Mouse (Mus musculus) stomach, postnatal 0 days (tissue): Measurements from ENCODE around the gene Fbln1. TPM values are rescaled to one million over a fixed set of nuclear protein-coding genes. Genes with fewer than 3 reads are reported as not detected.

Experiments used
- ATAC-seq: fragments of 200-750 bp; cut with Nextera tagmentation; 2 replicates; pipeline ENCODE4 v1.8.0; 2017; ENCODE audit not compliant: low FRiP score, low TSS enrichment
- DNase-seq: peaks from one replicate; pipeline ENCODE4 v3.0.0-alpha.2; 2016; ENCODE audit warnings: low spot score
- H3K27ac ChIP-seq: fragments of 300-500 bp; sonication (generic); replicated peaks from 2 replicates; pipeline ENCODE4 v1.5.1; 2014; ENCODE audit warnings: mild to moderate bottlenecking, control low read depth
- H3K27me3 ChIP-seq: fragments of 300-500 bp; sonication (generic); 2 replicates; pipeline ENCODE4 v1.6.1; 2014; ENCODE audit warnings: low read length; ENCODE audit not compliant: control insufficient read depth, insufficient read depth
- H3K36me3 ChIP-seq: fragments of 300-500 bp; sonication (generic); 2 replicates; pipeline ENCODE4 v1.6.1; 2014; ENCODE audit warnings: low read length, mixed read lengths; ENCODE audit not compliant: control insufficient read depth, insufficient read depth
- H3K4me1 ChIP-seq: fragments of 300-500 bp; sonication (generic); replicated peaks from 2 replicates; pipeline ENCODE4 v1.6.1; 2014; ENCODE audit warnings: antibody characterized with exemption; ENCODE audit not compliant: control insufficient read depth, insufficient read depth
- H3K4me2 ChIP-seq: fragments of 300-500 bp; sonication (generic); replicated peaks from 2 replicates; pipeline ENCODE4 v1.6.1; 2014; ENCODE audit warnings: low read depth, mild to moderate bottlenecking, control low read depth, moderate library complexity
- H3K4me3 ChIP-seq: fragments of 300-500 bp; sonication (generic); 2 replicates; pipeline ENCODE4 v1.5.1; 2014; ENCODE audit warnings: low read depth, low read length, control low read depth
- H3K9ac ChIP-seq: fragments of 300-500 bp; sonication (generic); 2 replicates; pipeline ENCODE4 v1.6.1; 2014; ENCODE audit warnings: mild to moderate bottlenecking, low read length, control low read depth, mixed read lengths
- H3K9me3 ChIP-seq: fragments of 300-500 bp; sonication (generic); 2 replicates; pipeline ENCODE4 v1.6.1; 2016; ENCODE audit warnings: low read length; ENCODE audit not compliant: control insufficient read depth
- CTCF ChIP-seq: IDR thresholded peaks from 2 replicates; pipeline ENCODE4 v1.5.1; 2016; ENCODE audit warnings: antibody characterized with exemption, low read depth, mild to moderate bottlenecking, moderate library complexity
- EP300 ChIP-seq: optimal IDR thresholded peaks from 2 replicates; pipeline ENCODE3; 2016; ENCODE audit warnings: antibody characterized with exemption
- WGBS: fragments of 180-500 bp; shearing (Covaris S2); extraction: QIAGEN DNeasy Blood & Tissue Kit; methylation state at CpG from one replicate; pipeline ENCODE4 v1.1.7; 2014; 5-methylcytosine and 5-hydroxymethylcytosine counted together
- polyA plus RNA-seq: library from polyadenylated mRNA; unstranded; fragments of >200 nt; fragmentation: Nextera tagmentation; extraction: Ambion mirVana; gene quantifications from 2 replicates; pipeline ENCODE4 v1.2.1, GENCODE M21; 2015

Fbln1 gene
- polyA plus RNA-seq, 1 experiment from 2014 or later = 112 TPM

GRCm38 (mm10) chr15:85244414-85245161, 38.8 kb downstream of the Fbln1 start:
- peaks cover 7% of the 10 kb centered on the region; the same call in 1 of the 2 replicates for H3K36me3 ChIP-seq
- TF ChIP-seq CTCF (no peak), EP300 (no peak)
- H3K27ac ChIP-seq = no peak overlapping the region
- H3K4me2 ChIP-seq = no peak overlapping the region
- WGBS = 88% methylated on average over 13 of the region's 13 CpGs
- H3K27me3 ChIP-seq = no peaks in the 10 kb centered on the region
- H3K9me3 ChIP-seq = no peaks in the 10 kb centered on the region
- DNase-seq (no peak), ATAC-seq (no peak)
- no peak overlapping the region for H3K9ac ChIP-seq
- no peaks in the 10 kb centered on the region for H3K4me1 ChIP-seq
- no peak overlapping the region for H3K4me3 ChIP-seq

- WGBS = 81% methylated on average over 5 of the region's 5 CpGs
- H3K27me3 ChIP-seq = no peaks in the 10 kb centered on the region
These were observed 39.7 kb downstream of the Fbln1 start for GRCm38 (mm10) chr15:85245241-85246010.

GRCm38 (mm10) chr15:85246016-85246415, 40.3 kb downstream of the Fbln1 start:
- Histone ChIP-seq H3K27me3 (no peaks in the 10 kb centered on the region), H3K4me3 (no peak overlapping the region), H3K9me3 (no peaks in the 10 kb centered on the region), H3K9ac (no peak overlapping the region), H3K27ac (no peak overlapping the region), H3K36me3 (peaks cover 7% of the 10 kb centered on the region; the same call in 1 of the 2 replicates), H3K4me2 (no peak overlapping the region), H3K4me1 (no peaks in the 10 kb centered on the region)
- DNase-seq = no peak
- no peak for ATAC-seq
- 93% methylated on average over 5 of the region's 5 CpGs for WGBS
- no peak for TF ChIP-seq EP300
- TF ChIP-seq CTCF = no peak

More at GRCm38 (mm10) chr15:85245241-85246010, 39.7 kb downstream of the Fbln1 start:
- no peaks in the 10 kb centered on the region for H3K9me3 ChIP-seq
- H3K4me1 ChIP-seq = no peaks in the 10 kb centered on the region
- H3K27ac ChIP-seq = no peak overlapping the region
- H3K4me3 ChIP-seq = no peak overlapping the region
- TF ChIP-seq CTCF = no peak
- no peak for TF ChIP-seq EP300
- no peak overlapping the region for H3K9ac ChIP-seq
- no peak for DNase-seq
- peaks cover 7% of the 10 kb centered on the region; the same call in 1 of the 2 replicates for H3K36me3 ChIP-seq
- no peak for ATAC-seq
- no peak overlapping the region for H3K4me2 ChIP-seq

GRCm38 (mm10) chr15:85246936-85247335, 41.2 kb downstream of the Fbln1 start:
- H3K4me1 ChIP-seq = no peaks in the 10 kb centered on the region
- TF ChIP-seq EP300 = no peak
- TF ChIP-seq CTCF = no peak
- H3K27me3 ChIP-seq = no peaks in the 10 kb centered on the region
- H3K36me3 ChIP-seq = peaks cover 13% of the 10 kb centered on the region; the same call in 1 of the 2 replicates
- DNase-seq (no peak), ATAC-seq (no peak)
- H3K27ac ChIP-seq = no peak overlapping the region
- no peak overlapping the region for H3K9ac ChIP-seq
- H3K9me3 ChIP-seq = no peaks in the 10 kb centered on the region
- WGBS = 55% methylated on average over 6 of the region's 6 CpGs
- H3K4me2 ChIP-seq = no peak overlapping the region
- no peak overlapping the region for H3K4me3 ChIP-seq

GRCm38 (mm10) chr15:85248311-85248710, 42.6 kb downstream of the Fbln1 start:
- peaks cover 13% of the 10 kb centered on the region; the same call in 1 of the 2 replicates for H3K36me3 ChIP-seq
- H3K4me1 ChIP-seq = no peaks in the 10 kb centered on the region
- no peak overlapping the region for H3K9ac ChIP-seq
- DNase-seq (no peak), ATAC-seq (no peak; the same call in 1 of the 2 replicates)
- no peaks in the 10 kb centered on the region for H3K9me3 ChIP-seq
- H3K27me3 ChIP-seq = no peaks in the 10 kb centered on the region
- TF ChIP-seq CTCF (no peak), EP300 (no peak)
- 93% methylated on average over 5 of the region's 5 CpGs for WGBS
- H3K4me3 ChIP-seq = no peak overlapping the region
- H3K4me2 ChIP-seq = no peak overlapping the region
- H3K27ac ChIP-seq = no peak overlapping the region
